Mouse (Mus musculus): ENCODE measurements around the gene Ppfia4.
"Not testable (repeated sequence)": the region's sequence is repeated elsewhere in the genome, so short reads cannot be mapped to it uniquely, and the experiment has no call there.

Ppfia4 gene

DNA sequence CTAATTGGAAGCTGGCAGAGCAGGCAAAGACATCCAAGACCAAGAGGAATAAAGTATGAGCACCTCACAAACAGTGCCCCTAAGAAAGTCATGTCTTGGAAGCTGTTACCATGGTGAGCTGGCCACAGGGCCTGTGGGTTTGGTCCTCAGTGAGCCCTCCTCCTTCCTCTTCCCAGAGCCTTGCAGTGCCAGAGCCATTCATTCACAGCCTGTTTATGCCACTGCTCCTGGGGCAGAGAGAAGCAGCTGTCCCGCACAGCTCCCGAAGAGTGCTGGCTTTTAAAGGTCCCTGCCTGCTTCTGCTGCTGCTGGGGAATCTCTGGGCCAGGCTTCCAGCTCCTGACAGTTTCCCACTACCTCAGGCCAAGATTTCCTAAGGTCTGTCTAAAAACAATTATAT, 66.9 kb downstream of the Ppfia4 start:
- DNase-seq = no peak

DNA sequence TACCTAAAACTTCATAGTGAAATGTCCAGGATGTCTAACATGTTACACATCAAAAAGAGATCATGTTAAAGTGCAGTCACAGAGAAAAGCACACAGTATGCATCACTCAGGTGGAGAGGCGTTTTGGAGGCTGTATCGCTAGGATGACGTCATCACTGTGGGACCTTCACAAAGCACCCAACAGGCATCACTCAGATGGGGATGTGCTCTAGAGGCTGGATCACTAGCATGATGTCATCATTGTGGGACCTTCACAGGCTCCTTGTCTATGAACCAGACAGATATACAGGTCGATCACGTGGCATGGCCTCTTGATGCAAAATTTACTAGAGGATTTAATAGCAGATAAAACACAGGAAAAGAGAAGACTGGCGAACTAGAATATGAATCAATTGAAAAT, 68.4 kb downstream of the Ppfia4 start:
- DNase-seq = no peak

DNA sequence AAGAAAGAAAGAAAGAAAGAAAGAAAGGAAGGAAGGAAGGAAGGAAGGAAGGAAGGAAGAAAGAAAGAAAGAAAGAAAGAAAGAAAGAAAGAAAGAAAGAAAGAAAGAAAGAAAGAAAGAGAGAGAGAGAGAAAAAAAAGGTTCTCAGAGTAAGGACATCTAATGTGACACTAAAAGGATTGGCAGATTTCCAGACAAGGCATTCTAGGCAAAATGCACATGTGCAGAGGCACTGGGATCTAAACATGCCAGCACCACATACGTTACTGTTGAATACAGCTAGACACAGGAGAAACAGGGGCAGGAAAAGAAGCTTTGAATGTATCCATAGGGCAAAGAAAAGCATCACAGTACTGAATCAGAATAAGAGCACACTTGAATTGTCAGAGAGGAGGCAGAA, 83.0 kb downstream of the Ppfia4 start:
- DNase-seq = not testable (repeated sequence)
